In genomic region chr4:142184852-142185532, GRCm38 (mm10) we compare ENCODE assay signal across 13 mouse cellular contexts. TPM values are rescaled to one million over a fixed set of nuclear protein-coding genes. Genes with fewer than 3 reads are reported as not detected.
DNase-seq lines count a peak whose midpoint lies in the region; ATAC-seq and TF ChIP-seq lines count a peak whose summit lies in the region.
"Had no signal": no experiment of that assay in that cellular context is flagged by ENCODE, and none has a peak within 500 bp of the region (broad histone marks: within the 10 kb centered on the region; RNA-seq: fewer than 3 reads in every experiment).

No protein-coding gene starts in this region.

- no peaks in the 10 kb centered on the region for H3K36me3 ChIP-seq in stomach, postnatal 0 days (ENCODE audit: control insufficient read depth, insufficient read depth, low read length)

- peak; percentile 28 for DNase-seq in left cerebral cortex, postnatal 4 days
- no peak for DNase-seq in left cerebral cortex, postnatal 10 days (ENCODE audit: extremely low spot score in 1 of 2, low spot score in 2 of 2)
- DNase-seq in cerebellum, postnatal 36 days = peak; percentile 71 to 72
- peak; percentile 47 for DNase-seq in kidney, postnatal 14 days
- DNase-seq in stomach, postnatal 0 days (ENCODE audit: low spot score) = peak; percentile 64
- DNase-seq: adrenal gland, adult 8-10 months; right cerebral cortex, postnatal 14 days had no signal

- H3K9ac ChIP-seq in stomach, postnatal 0 days (ENCODE audit: low read length) = no peak overlapping the region

- H3K9me3 ChIP-seq in stomach, postnatal 0 days (ENCODE audit: control insufficient read depth, low read length) = no peaks in the 10 kb centered on the region

- intact Hi-C loops in left cerebral cortex, postnatal 4 days (cut with DNase I) = no loop called here
- intact Hi-C loops in left cerebral cortex, postnatal 10 days (cut with DNase I) = no loop called here

- no peak for TF ChIP-seq CTCF in stomach, postnatal 0 days (IDR thresholded peaks at IDR 0.05; ENCODE audit: low read depth)

- no peak overlapping the region for H3K4me3 ChIP-seq in stomach, postnatal 0 days (ENCODE audit: low read depth, low read length)

- ATAC-seq in stomach, postnatal 0 days (ENCODE audit: low FRiP score, low TSS enrichment) = peak; percentile 50
- ATAC-seq in monocyte, adult 5-6 weeks (replicated peaks; ENCODE audit: insufficient number of reproducible peaks, low FRiP score, low TSS enrichment, poor library complexity, severe bottlenecking) = no peak
- no peak for ATAC-seq in megakaryocyte progenitor cell, adult 5-6 weeks (replicated peaks; ENCODE audit: poor library complexity)
- ATAC-seq: hindbrain, embryonic 16.5 days; midbrain, embryonic 16.5 days had no signal

- peaks cover 11% of the 10 kb centered on the region for H3K4me1 ChIP-seq in stomach, postnatal 0 days (replicated peaks; ENCODE audit: control insufficient read depth, insufficient read depth)

- WGBS in stomach, postnatal 0 days = 50% methylated on average over 13 of the region's 13 CpGs

- TF ChIP-seq EP300 in stomach, postnatal 0 days (optimal IDR thresholded peaks at IDR 0.05) = no peak

- no peak overlapping the region for H3K4me2 ChIP-seq in stomach, postnatal 0 days (replicated peaks; ENCODE audit: low read depth)
- H3K4me2 ChIP-seq: heart, embryonic 11.5 days had no signal

- H3K27me3 ChIP-seq in stomach, postnatal 0 days (ENCODE audit: control insufficient read depth, insufficient read depth, low read length) = no peaks in the 10 kb centered on the region

- H3K27ac ChIP-seq in stomach, postnatal 0 days (replicated peaks) = peak overlapping the region; percentile 83

RNA-seq across cellular contexts. Expression of gene Kazn, which starts 54.2 kb away (rescaled TPM):
- 10 to 100 TPM; 68.9 to 70.4 TPM for total RNA-seq in left cerebral cortex, postnatal 4 days (2021)
- 10 to 100 TPM; 65.2 to 71.9 TPM for total RNA-seq in left cerebral cortex, postnatal 10 days (2021)
- 11.4 and 13.6 TPM in 2 replicates for polyA plus RNA-seq in stomach, postnatal 0 days (2015; fragmentation: Nextera tagmentation; extraction: Ambion mirVana)
- total RNA-seq in monocyte, adult 5-6 weeks (2017) = not detected in 3 replicates
- total RNA-seq in megakaryocyte progenitor cell, adult 5-6 weeks (2015) = 0.68 and 0.96 TPM in 2 replicates
- 1.2 and 1.6 TPM in 2 replicates for total RNA-seq in megakaryocyte progenitor cell, adult 5-6 weeks (2017)
- total RNA-seq: neutrophil, adult 5-6 weeks had no signal

Comparison
In these comparisons a context has a peak if more than half of its experiments do, and no peak if none do; other contexts are left out.
1. DNase-seq: peak in left cerebral cortex, postnatal 4 days (single experiment), cerebellum, postnatal 36 days (2 of 2), kidney, postnatal 14 days (single experiment) and stomach, postnatal 0 days (single experiment); none in left cerebral cortex, postnatal 10 days (0 of 2).
2. RNA of gene Kazn, which starts 54.2 kb away (total RNA-seq): 65.2 to 71.9 TPM in left cerebral cortex, postnatal 10 days and 68.9 to 70.4 TPM in left cerebral cortex, postnatal 4 days; 0.68 to 1.6 TPM in megakaryocyte progenitor cell, adult 5-6 weeks and not detected in monocyte, adult 5-6 weeks; every median in the first group is over 10 times any median in the second.